Mouse (Mus musculus) stomach, embryonic 16.5 days (tissue): ENCODE data around the gene Rad21l. TPM values are rescaled to one million over a fixed set of nuclear protein-coding genes. Genes with fewer than 3 reads are reported as not detected.

ENCODE experiments used
- ATAC-seq: fragments of 200-750 bp; cut with Nextera tagmentation; 2 replicates; pipeline ENCODE4 v1.8.0; 2017; ENCODE audit warnings: moderate number of reproducible peaks, moderate TSS enrichment; ENCODE audit not compliant: insufficient read depth, low FRiP score
- H3K27ac ChIP-seq: fragments of 300-500 bp; sonication (generic); 2 replicates; pipeline ENCODE4 v1.5.1; 2014; ENCODE audit warnings: low read length
- H3K27me3 ChIP-seq: fragments of 300-500 bp; sonication (generic); 2 replicates; pipeline ENCODE4 v1.6.1; 2014; ENCODE audit warnings: low read length, control low read depth, mixed read lengths; ENCODE audit not compliant: control insufficient read depth, insufficient read depth
- H3K36me3 ChIP-seq: fragments of 300-500 bp; sonication (generic); 2 replicates; pipeline ENCODE4 v1.6.1; 2014; ENCODE audit warnings: low read length; ENCODE audit not compliant: control insufficient read depth, insufficient read depth
- H3K4me1 ChIP-seq: fragments of 300-500 bp; sonication (generic); 2 replicates; pipeline ENCODE4 v1.6.1; 2014; ENCODE audit warnings: low read length, control low read depth, mixed read lengths; ENCODE audit not compliant: control insufficient read depth, insufficient read depth
- H3K4me2 ChIP-seq: fragments of 300-500 bp; sonication (generic); 2 replicates; pipeline ENCODE4 v1.6.1; 2014; ENCODE audit warnings: low read depth, low read length, mixed read lengths
- H3K4me3 ChIP-seq: fragments of 300-500 bp; sonication (generic); replicated peaks from 2 replicates; pipeline ENCODE4 v1.5.1; 2014; ENCODE audit warnings: mild to moderate bottlenecking, low read length
- H3K9ac ChIP-seq: fragments of 300-500 bp; sonication (generic); 2 replicates; pipeline ENCODE4 v1.6.1; 2014; ENCODE audit warnings: low read length
- H3K9me3 ChIP-seq: fragments of 300-500 bp; sonication (generic); replicated peaks from 2 replicates; pipeline ENCODE4 v1.6.1; 2016; ENCODE audit warnings: low read length, control low read depth; ENCODE audit not compliant: control insufficient read depth
- WGBS: fragments of 180-500 bp; shearing (Covaris S2); extraction: QIAGEN DNeasy Blood & Tissue Kit; methylation state at CpG from one replicate; pipeline ENCODE4 v1.1.7; 2014; 5-methylcytosine and 5-hydroxymethylcytosine counted together
- polyA plus RNA-seq: library from polyadenylated mRNA; unstranded; fragments of >200 nt; fragmentation: Nextera tagmentation; extraction: Ambion mirVana; gene quantifications from 2 replicates; pipeline ENCODE4 v1.2.1, GENCODE M21; 2015

Rad21l gene
- polyA plus RNA-seq, 1 experiment from 2014 or later = not detected

GRCm38 (mm10) chr2:151682357-151682756 lies 14.0 kb upstream of the Rad21l start:
- H3K4me3 ChIP-seq = no peak overlapping the region
- H3K27ac ChIP-seq = no peak overlapping the region
- no peaks in the 10 kb centered on the region for H3K36me3 ChIP-seq
- no peaks in the 10 kb centered on the region for H3K9me3 ChIP-seq
- ATAC-seq = no peak
- H3K4me2 ChIP-seq = no peak overlapping the region
- no peaks in the 10 kb centered on the region for H3K4me1 ChIP-seq
- WGBS = 49% methylated on average over 3 of the region's 3 CpGs
- H3K27me3 ChIP-seq = no peaks in the 10 kb centered on the region
- no peak overlapping the region for H3K9ac ChIP-seq

GRCm38 (mm10) chr2:151676234-151676633 lies 7.9 kb upstream of the Rad21l start:
- Histone ChIP-seq H3K36me3 (no peaks in the 10 kb centered on the region), H3K4me2 (no peak overlapping the region), H3K27me3 (no peaks in the 10 kb centered on the region), H3K27ac (no peak overlapping the region), H3K4me1 (no peaks in the 10 kb centered on the region), H3K4me3 (no peak overlapping the region), H3K9me3 (no peaks in the 10 kb centered on the region), H3K9ac (no peak overlapping the region)
- ATAC-seq = no peak
- WGBS = 59% methylated on average over 2 of the region's 2 CpGs

GRCm38 (mm10) chr2:151670968-151671329 lies 2.6 kb upstream of the Rad21l start:
- no peak for ATAC-seq
- H3K4me2 ChIP-seq = no peak overlapping the region
- WGBS = 41% methylated on average over 1 of the region's 1 CpGs
- peaks cover 4% of the 10 kb centered on the region; the same call in 1 of the 2 replicates for H3K9me3 ChIP-seq
- H3K27me3 ChIP-seq = no peaks in the 10 kb centered on the region
- H3K27ac ChIP-seq = no peak overlapping the region
- H3K9ac ChIP-seq = no peak overlapping the region
- H3K36me3 ChIP-seq = no peaks in the 10 kb centered on the region
- H3K4me1 ChIP-seq = peaks cover 4% of the 10 kb centered on the region; the same call in 1 of the 2 replicates
- no peak overlapping the region for H3K4me3 ChIP-seq

GRCm38 (mm10) chr2:151670026-151670967 lies 2.0 kb upstream of the Rad21l start:
- H3K4me3 ChIP-seq = no peak overlapping the region
- peaks cover 4% of the 10 kb centered on the region; the same call in 1 of the 2 replicates for H3K4me1 ChIP-seq
- H3K36me3 ChIP-seq = no peaks in the 10 kb centered on the region
- 37% methylated on average over 48 of the region's 48 CpGs for WGBS
- H3K27me3 ChIP-seq = no peaks in the 10 kb centered on the region
- H3K9ac ChIP-seq = no peak overlapping the region
- peak overlapping the region; percentile 13; the same call in 1 of the 2 replicates for H3K4me2 ChIP-seq
- H3K9me3 ChIP-seq = peaks cover 4% of the 10 kb centered on the region; the same call in 1 of the 2 replicates
- H3K27ac ChIP-seq = no peak overlapping the region
- ATAC-seq = no peak; the same call in 1 of the 2 replicates

GRCm38 (mm10) chr2:151652053-151652452 lies 16.3 kb downstream of the Rad21l start:
- Histone ChIP-seq H3K27me3 (no peaks in the 10 kb centered on the region), H3K4me1 (no peaks in the 10 kb centered on the region), H3K9me3 (no peaks in the 10 kb centered on the region), H3K4me2 (no peak overlapping the region), H3K4me3 (no peak overlapping the region), H3K27ac (no peak overlapping the region), H3K9ac (no peak overlapping the region), H3K36me3 (no peaks in the 10 kb centered on the region)
- 44% methylated on average over 1 of the region's 1 CpGs for WGBS
- ATAC-seq = no peak

- no peak overlapping the region for H3K27ac ChIP-seq
- H3K4me3 ChIP-seq = no peak overlapping the region
- peaks cover 5% of the 10 kb centered on the region for H3K4me1 ChIP-seq
- H3K36me3 ChIP-seq = no peaks in the 10 kb centered on the region
- WGBS = 77% methylated on average over 2 of the region's 2 CpGs
- H3K9ac ChIP-seq = no peak overlapping the region
- H3K27me3 ChIP-seq = peaks cover 20% of the 10 kb centered on the region
- no peaks in the 10 kb centered on the region for H3K9me3 ChIP-seq
- ATAC-seq = no peak
- H3K4me2 ChIP-seq = no peak overlapping the region
Observed at GRCm38 (mm10) chr2:151636015-151636402, 32.3 kb downstream of the Rad21l start.

- Histone ChIP-seq H3K4me1 (peaks cover 5% of the 10 kb centered on the region), H3K36me3 (no peaks in the 10 kb centered on the region), H3K27me3 (peaks cover 22% of the 10 kb centered on the region), H3K27ac (no peak overlapping the region), H3K4me3 (no peak overlapping the region), H3K9ac (no peak overlapping the region), H3K4me2 (no peak overlapping the region), H3K9me3 (no peaks in the 10 kb centered on the region)
- no peak for ATAC-seq
- WGBS = 44% methylated on average over 9 of the region's 9 CpGs
Observed at GRCm38 (mm10) chr2:151635362-151636014, 32.8 kb downstream of the Rad21l start.

- Histone ChIP-seq H3K9me3 (no peaks in the 10 kb centered on the region), H3K9ac (no peak overlapping the region), H3K36me3 (no peaks in the 10 kb centered on the region), H3K4me2 (no peak overlapping the region), H3K27me3 (peaks cover 22% of the 10 kb centered on the region), H3K27ac (no peak overlapping the region), H3K4me3 (no peak overlapping the region), H3K4me1 (peaks cover 5% of the 10 kb centered on the region)
- no peak for ATAC-seq
- 35% methylated on average over 2 of the region's 2 CpGs for WGBS
Observed at GRCm38 (mm10) chr2:151634903-151635302, 33.4 kb downstream of the Rad21l start.

GRCm38 (mm10) chr2:151632982-151633381 lies 35.4 kb downstream of the Rad21l start:
- H3K4me3 ChIP-seq = no peak overlapping the region
- no peaks in the 10 kb centered on the region for H3K9me3 ChIP-seq
- no peaks in the 10 kb centered on the region for H3K36me3 ChIP-seq
- H3K4me2 ChIP-seq = no peak overlapping the region
- ATAC-seq = no peak
- peaks cover 22% of the 10 kb centered on the region for H3K27me3 ChIP-seq
- H3K4me1 ChIP-seq = peaks cover 5% of the 10 kb centered on the region
- WGBS = 55% methylated on average over 5 of the region's 5 CpGs
- H3K27ac ChIP-seq = no peak overlapping the region
- H3K9ac ChIP-seq = no peak overlapping the region
